Mouse (Mus musculus) stomach, embryonic 16.5 days (tissue): ENCODE measurements around the gene Sparcl1. TPM values are rescaled to one million over a fixed set of nuclear protein-coding genes. Genes with fewer than 3 reads are reported as not detected.

Source experiments
- ATAC-seq: fragments of 200-750 bp; cut with Nextera tagmentation; 2 replicates; pipeline ENCODE4 v1.8.0; 2017; ENCODE audit warnings: moderate number of reproducible peaks, moderate TSS enrichment; ENCODE audit not compliant: insufficient read depth, low FRiP score
- H3K27ac ChIP-seq: fragments of 300-500 bp; sonication (generic); 2 replicates; pipeline ENCODE4 v1.5.1; 2014; ENCODE audit warnings: low read length
- H3K27me3 ChIP-seq: fragments of 300-500 bp; sonication (generic); 2 replicates; pipeline ENCODE4 v1.6.1; 2014; ENCODE audit warnings: low read length, control low read depth, mixed read lengths; ENCODE audit not compliant: control insufficient read depth, insufficient read depth
- H3K36me3 ChIP-seq: fragments of 300-500 bp; sonication (generic); 2 replicates; pipeline ENCODE4 v1.6.1; 2014; ENCODE audit warnings: low read length; ENCODE audit not compliant: control insufficient read depth, insufficient read depth
- H3K4me1 ChIP-seq: fragments of 300-500 bp; sonication (generic); 2 replicates; pipeline ENCODE4 v1.6.1; 2014; ENCODE audit warnings: low read length, control low read depth, mixed read lengths; ENCODE audit not compliant: control insufficient read depth, insufficient read depth
- H3K4me2 ChIP-seq: fragments of 300-500 bp; sonication (generic); 2 replicates; pipeline ENCODE4 v1.6.1; 2014; ENCODE audit warnings: low read depth, low read length, mixed read lengths
- H3K4me3 ChIP-seq: fragments of 300-500 bp; sonication (generic); replicated peaks from 2 replicates; pipeline ENCODE4 v1.5.1; 2014; ENCODE audit warnings: mild to moderate bottlenecking, low read length
- H3K9ac ChIP-seq: fragments of 300-500 bp; sonication (generic); 2 replicates; pipeline ENCODE4 v1.6.1; 2014; ENCODE audit warnings: low read length
- H3K9me3 ChIP-seq: fragments of 300-500 bp; sonication (generic); replicated peaks from 2 replicates; pipeline ENCODE4 v1.6.1; 2016; ENCODE audit warnings: low read length, control low read depth; ENCODE audit not compliant: control insufficient read depth
- WGBS: fragments of 180-500 bp; shearing (Covaris S2); extraction: QIAGEN DNeasy Blood & Tissue Kit; methylation state at CpG from one replicate; pipeline ENCODE4 v1.1.7; 2014; 5-methylcytosine and 5-hydroxymethylcytosine counted together
- polyA plus RNA-seq: library from polyadenylated mRNA; unstranded; fragments of >200 nt; fragmentation: Nextera tagmentation; extraction: Ambion mirVana; gene quantifications from 2 replicates; pipeline ENCODE4 v1.2.1, GENCODE M21; 2015

Sparcl1 gene
- polyA plus RNA-seq, 1 experiment from 2014 or later, result 380 TPM

DNA sequence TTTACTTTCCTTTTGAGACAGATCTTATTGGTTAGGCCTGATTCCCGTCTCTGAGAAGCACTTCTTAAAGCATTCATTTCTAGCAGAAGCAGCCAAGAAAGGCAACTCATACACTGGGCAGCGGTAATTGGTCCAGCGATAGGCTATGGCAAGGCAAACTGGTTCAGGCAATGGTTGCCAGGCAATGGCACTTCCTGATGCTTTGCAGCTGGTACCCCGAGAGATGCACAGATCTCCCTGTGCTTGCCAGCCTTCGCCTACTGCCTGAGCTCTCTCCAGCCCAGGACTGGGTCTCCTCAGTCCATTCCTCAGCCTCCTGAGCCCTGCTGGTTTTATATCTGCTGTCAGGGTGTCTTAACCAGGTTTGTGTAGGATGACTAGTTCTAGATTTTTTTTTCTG, 53.1 kb downstream of the Sparcl1 start:
- Histone ChIP-seq H3K9ac (no peak overlapping the region), H3K9me3 (no peaks in the 10 kb centered on the region), H3K36me3 (peaks cover 4% of the 10 kb centered on the region), H3K27ac (no peak overlapping the region), H3K4me2 (no peak overlapping the region), H3K27me3 (no peaks in the 10 kb centered on the region), H3K4me1 (no peaks in the 10 kb centered on the region), H3K4me3 (no peak overlapping the region)
- no peak for ATAC-seq
- WGBS, result 85% methylated on average over 5 of the region's 5 CpGs

DNA sequence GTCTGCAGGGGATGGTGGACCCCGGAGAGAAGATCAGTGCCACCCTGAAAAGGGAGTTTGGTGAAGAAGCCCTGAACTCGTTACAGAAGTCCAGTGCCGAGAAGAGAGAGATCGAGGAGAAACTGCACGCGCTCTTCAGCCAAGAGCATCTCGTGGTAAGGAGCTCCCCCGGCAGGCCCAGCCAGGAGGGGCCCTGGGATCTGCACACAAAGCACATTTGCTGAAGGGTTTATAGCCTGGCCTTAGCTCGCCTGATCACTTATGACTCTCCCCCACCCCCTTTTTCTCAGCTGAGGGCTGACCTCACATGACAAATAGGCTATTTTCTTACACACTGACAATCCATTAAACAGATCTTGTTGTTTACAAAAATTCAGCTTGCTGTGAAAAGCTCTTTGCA, 53.9 kb downstream of the Sparcl1 start:
- H3K9me3 ChIP-seq, result no peaks in the 10 kb centered on the region
- H3K9ac ChIP-seq, result 0 out of 2 replicates have a peak overlapping the region, but pooled peaks have one; percentile 23
- WGBS, result 74% methylated on average over 9 of the region's 9 CpGs
- H3K4me1 ChIP-seq, result no peaks in the 10 kb centered on the region
- H3K36me3 ChIP-seq, result no peaks in the 10 kb centered on the region
- no peaks in the 10 kb centered on the region for H3K27me3 ChIP-seq
- H3K27ac ChIP-seq, result peak overlapping the region; percentile 28; the same call in 1 of the 2 replicates
- H3K4me3 ChIP-seq, result no peak overlapping the region
- H3K4me2 ChIP-seq, result no peak overlapping the region
- ATAC-seq, result peak; percentile 64; the same call in 1 of the 2 replicates

DNA sequence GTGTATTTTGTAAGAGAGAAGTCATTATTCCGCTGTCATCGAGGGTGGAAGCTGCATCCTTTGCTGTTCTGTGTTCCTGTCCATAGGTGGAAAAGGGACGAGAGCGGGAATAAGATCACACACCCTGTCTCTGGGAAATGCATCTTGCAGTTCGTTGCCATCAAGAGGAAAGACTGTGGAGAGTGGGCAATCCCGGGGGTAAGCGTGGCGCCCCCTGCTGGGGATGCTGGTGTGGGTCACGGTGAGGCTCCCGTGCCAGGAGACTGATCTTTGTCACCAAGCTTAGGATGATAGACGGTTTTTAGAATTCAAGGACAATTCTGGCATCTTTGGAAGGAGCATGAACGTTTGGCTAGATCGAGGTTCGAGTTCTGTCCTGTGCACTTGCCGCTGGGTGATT, 55.5 kb downstream of the Sparcl1 start:
- no peaks in the 10 kb centered on the region for H3K27me3 ChIP-seq
- 67% methylated on average over 15 of the region's 15 CpGs for WGBS
- no peak for ATAC-seq

DNA sequence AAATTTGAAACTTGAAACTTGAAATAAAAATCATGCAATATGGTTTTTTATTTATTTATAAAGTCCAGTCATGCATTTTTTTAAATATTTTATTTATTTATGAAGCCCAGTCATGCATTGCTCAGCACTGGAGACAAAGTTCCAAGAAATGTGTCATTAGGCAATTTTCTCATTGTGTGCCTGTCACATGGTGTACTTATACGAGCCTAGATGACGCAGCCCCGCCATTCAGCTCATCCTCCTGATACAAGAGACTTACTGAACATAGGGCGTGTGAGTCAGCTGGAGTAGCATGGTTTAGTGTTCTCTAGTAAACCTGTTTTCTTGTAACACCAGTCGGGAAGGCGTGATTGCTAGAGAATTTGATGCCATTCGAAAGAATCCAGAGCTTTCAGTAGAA, 57.2 kb downstream of the Sparcl1 start:
- Histone ChIP-seq H3K9me3 (no peaks in the 10 kb centered on the region), H3K4me1 (no peaks in the 10 kb centered on the region), H3K27me3 (no peaks in the 10 kb centered on the region), H3K9ac (no peak overlapping the region), H3K4me2 (no peak overlapping the region), H3K4me3 (no peak overlapping the region), H3K27ac (no peak overlapping the region), H3K36me3 (peaks cover 5% of the 10 kb centered on the region)
- 89% methylated on average over 7 of the region's 7 CpGs for WGBS
- no peak for ATAC-seq

More for the DNA sequence above, 55.5 kb downstream of the Sparcl1 start:
- no peak overlapping the region for H3K27ac ChIP-seq
- no peak overlapping the region for H3K4me3 ChIP-seq
- H3K9ac ChIP-seq, result no peak overlapping the region
- H3K9me3 ChIP-seq, result no peaks in the 10 kb centered on the region
- no peak overlapping the region for H3K4me2 ChIP-seq
- no peaks in the 10 kb centered on the region for H3K4me1 ChIP-seq
- no peaks in the 10 kb centered on the region for H3K36me3 ChIP-seq

DNA sequence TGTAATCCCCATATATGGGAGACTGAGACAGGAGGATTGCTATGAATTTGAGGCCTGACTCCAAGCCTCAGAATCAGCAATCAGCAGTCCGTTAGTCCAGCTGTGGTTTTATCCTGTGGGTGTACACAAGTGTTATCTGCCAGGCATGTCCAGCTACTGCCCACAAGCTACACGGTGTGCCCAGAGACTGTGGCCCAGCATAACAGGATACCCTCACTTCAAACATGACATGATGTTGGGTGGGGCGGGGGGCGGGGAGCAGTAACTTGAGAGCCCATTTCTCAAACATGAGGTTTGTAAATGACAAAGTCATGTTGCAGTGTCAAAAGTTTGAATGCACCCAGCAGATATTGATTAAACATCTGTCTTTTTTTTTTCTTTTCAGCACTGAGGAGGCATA, 57.7 kb downstream of the Sparcl1 start:
- no peaks in the 10 kb centered on the region for H3K4me1 ChIP-seq
- no peak overlapping the region for H3K4me3 ChIP-seq
- no peak overlapping the region for H3K4me2 ChIP-seq
- no peak overlapping the region for H3K27ac ChIP-seq
- H3K9ac ChIP-seq, result no peak overlapping the region
- no peaks in the 10 kb centered on the region for H3K9me3 ChIP-seq
- no peaks in the 10 kb centered on the region for H3K27me3 ChIP-seq
- 87% methylated on average over 4 of the region's 4 CpGs for WGBS
- peaks cover 7% of the 10 kb centered on the region for H3K36me3 ChIP-seq
- ATAC-seq, result no peak

DNA sequence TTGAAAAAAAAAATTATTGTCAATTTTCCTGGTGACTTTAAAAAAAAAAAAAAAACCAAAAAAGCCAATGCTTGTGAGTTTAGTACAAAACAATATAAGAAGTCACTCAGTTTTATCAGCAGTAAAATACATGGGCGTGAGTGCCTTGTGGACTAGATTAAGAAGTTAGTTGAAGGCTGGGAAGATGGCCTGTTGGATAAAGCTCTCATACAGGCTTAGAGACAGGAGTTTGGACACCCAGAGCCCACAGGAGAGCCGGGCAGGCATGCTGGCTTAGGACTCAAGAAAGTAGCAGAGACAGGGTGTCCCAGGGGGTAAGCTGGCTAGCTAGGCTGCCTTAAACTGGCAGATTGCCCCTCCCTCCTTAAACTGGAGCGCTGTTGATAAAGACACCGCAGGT, 58.6 kb downstream of the Sparcl1 start:
- 95% methylated on average over 4 of the region's 4 CpGs for WGBS
- ATAC-seq, result no peak
- H3K36me3 ChIP-seq, result peaks cover 7% of the 10 kb centered on the region

DNA sequence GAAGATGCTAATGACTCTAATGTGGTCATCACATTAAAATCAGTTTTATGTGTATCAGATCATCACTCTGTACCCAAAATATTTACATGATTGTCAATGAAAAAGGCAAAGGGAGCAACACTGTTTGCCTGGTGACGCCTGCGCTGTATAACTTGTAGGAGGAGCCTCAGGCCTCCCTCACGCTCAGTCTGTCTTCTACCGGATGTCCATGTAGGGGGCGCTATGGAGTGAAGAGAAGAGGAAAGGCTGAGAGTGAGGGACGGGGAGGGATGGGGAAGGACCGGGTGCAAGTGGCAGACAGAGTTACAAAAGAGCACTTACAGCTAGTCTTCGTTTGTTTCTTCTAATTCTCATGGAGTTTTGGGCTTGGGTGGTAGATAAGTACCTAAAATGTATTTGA, 60.6 kb downstream of the Sparcl1 start:
- H3K9me3 ChIP-seq, result no peaks in the 10 kb centered on the region
- ATAC-seq, result no peak
- no peak overlapping the region for H3K4me2 ChIP-seq
- peaks cover 7% of the 10 kb centered on the region for H3K36me3 ChIP-seq
- no peak overlapping the region for H3K9ac ChIP-seq
- H3K27ac ChIP-seq, result no peak overlapping the region
- no peak overlapping the region for H3K4me3 ChIP-seq
- WGBS, result 57% methylated on average over 8 of the region's 8 CpGs
- H3K4me1 ChIP-seq, result peaks cover 4% of the 10 kb centered on the region; the same call in 1 of the 2 replicates
- H3K27me3 ChIP-seq, result no peaks in the 10 kb centered on the region

More for the DNA sequence above, 58.6 kb downstream of the Sparcl1 start:
- Histone ChIP-seq H3K27me3 (no peaks in the 10 kb centered on the region), H3K4me3 (no peak overlapping the region), H3K27ac (no peak overlapping the region), H3K9me3 (no peaks in the 10 kb centered on the region), H3K4me2 (no peak overlapping the region), H3K9ac (no peak overlapping the region), H3K4me1 (no peaks in the 10 kb centered on the region)

DNA sequence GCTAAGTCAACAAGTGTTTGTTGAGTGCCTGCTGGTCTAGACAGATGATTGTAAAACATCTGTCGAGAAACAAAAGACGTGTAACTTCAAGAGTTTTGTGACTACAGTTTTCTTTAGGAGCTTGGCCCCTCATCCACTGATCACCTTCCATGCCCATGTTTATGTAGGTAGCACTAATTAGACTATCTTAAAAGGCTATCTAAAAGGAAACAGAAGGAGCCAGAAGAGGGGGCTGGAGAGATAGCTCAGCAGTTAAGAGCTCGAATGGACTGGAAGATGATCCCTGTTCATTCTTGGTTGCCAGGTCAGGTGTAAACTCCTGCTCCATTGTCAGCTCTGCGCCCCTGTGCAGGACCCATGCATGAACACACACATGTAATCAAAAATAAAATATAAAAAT, 65.4 kb downstream of the Sparcl1 start:
- H3K36me3 ChIP-seq, result peaks cover 7% of the 10 kb centered on the region
- no peak overlapping the region for H3K9ac ChIP-seq
- H3K27me3 ChIP-seq, result no peaks in the 10 kb centered on the region
- H3K4me1 ChIP-seq, result peaks cover 11% of the 10 kb centered on the region
- no peaks in the 10 kb centered on the region for H3K9me3 ChIP-seq
- H3K4me3 ChIP-seq, result peak overlapping the region; percentile 86
- H3K4me2 ChIP-seq, result peak overlapping the region; percentile 56
- 42% methylated on average over 4 of the region's 4 CpGs for WGBS
- ATAC-seq, result no peak
- no peak overlapping the region for H3K27ac ChIP-seq

DNA sequence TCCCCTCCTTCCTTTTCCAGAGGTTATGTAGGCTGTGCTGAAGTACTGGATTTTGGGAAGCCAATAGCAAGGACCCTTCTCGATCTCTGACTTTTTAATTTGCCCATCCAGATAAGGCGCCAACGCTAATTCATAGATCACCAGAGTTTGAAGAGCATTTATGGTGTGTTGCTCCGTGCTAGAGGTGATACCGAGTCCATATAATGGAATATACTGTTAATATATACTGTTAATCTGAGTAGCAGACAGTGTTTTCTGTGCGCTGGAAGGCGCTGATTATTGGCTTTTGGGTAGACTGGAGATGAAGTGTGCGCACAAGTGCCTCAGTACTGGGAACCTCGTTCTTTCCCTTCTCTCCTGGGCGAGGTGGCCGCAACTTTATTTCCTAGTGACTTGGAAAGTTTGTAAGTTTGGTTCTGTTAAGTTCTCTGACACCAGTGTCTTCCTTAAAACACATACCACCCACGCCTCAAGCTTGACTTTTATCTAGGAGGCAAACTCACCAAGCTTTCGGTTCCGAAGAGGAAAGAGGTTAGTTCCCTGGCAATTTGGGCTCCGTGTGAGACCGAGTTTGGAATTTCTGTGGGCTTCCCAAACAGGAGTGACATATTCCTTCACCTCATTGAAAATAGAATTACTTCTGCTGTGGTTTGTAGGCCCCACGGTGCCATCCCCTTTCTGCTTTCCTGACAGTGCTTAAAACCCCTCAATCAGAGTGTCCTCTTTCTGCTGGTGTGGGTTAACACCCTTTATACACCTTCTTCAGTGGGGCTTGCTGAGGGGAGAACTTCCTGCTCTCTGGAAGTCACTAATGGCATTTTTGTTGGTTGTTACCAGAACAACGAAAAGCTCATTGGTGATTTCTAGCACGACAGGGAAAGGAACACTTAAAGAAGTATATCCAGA, 66.1 kb downstream of the Sparcl1 start:
- no peaks in the 10 kb centered on the region for H3K9me3 ChIP-seq
- ATAC-seq, result no peak
- H3K9ac ChIP-seq, result peak overlapping the region; percentile 90
- H3K4me3 ChIP-seq, result peak overlapping the region; percentile 86
- H3K27ac ChIP-seq, result peak overlapping the region; percentile 87
- H3K4me2 ChIP-seq, result peak overlapping the region; percentile 56
- peaks cover 7% of the 10 kb centered on the region for H3K36me3 ChIP-seq
- H3K27me3 ChIP-seq, result no peaks in the 10 kb centered on the region
- peaks cover 11% of the 10 kb centered on the region for H3K4me1 ChIP-seq
- 4% methylated on average over 19 of the region's 19 CpGs for WGBS
